In the genomic region with DNA sequence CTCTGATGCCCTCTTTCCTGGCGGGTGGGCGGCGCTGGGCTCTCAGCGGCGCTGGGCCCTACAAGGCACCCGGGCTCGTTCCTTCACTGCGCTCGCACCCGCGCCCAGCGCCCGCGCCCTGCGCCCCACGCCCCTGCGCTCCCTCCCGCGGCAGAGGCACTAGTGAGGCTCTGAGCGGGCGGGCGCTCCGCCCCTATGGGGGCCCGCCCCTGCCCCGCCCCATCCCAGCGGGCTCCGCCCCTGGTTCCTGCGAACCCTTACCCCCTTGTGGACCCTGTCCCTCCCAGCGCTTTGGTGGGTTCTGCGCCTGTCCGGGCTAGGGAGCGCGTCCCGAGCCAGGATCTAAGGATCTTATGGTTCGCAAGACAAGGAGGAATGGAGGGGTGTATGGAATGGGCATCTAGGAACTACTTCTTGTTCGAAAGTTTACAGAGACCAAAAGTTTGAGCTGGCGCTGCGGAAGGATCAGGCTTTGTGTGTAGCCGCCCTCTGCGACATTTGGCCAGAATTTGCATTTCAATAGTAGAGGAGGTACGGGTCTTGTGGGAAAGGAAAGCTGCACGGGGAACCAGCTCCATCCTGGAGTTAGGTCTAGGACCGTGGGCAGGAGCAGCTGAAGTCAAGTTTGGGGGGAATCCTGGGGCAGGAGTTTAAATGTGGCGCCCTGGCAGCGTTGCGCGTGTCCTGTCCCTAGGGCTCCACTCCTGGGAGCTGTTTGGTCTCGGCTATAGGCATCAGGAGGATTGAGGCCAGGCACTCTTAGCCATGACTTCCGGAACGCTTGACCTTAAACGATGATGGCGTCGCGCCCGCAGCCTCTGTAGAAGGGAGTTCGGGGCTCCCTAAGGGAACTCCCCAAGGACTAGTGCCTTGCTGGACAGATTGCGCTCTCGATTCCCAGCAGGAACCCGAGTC, we compare ENCODE assay signal across 8 mouse cellular contexts. TPM values are rescaled to one million over a fixed set of nuclear protein-coding genes. Genes with fewer than 3 reads are reported as not detected.
DNase-seq lines count a peak whose midpoint lies in the region; ATAC-seq and TF ChIP-seq lines count a peak whose summit lies in the region.

No protein-coding gene starts in this region.

- 4% methylated on average over 49 of the region's 59 CpGs for WGBS in hindbrain, postnatal 0 days
- 2% methylated on average over 55 of the region's 59 CpGs for WGBS in midbrain, embryonic 15.5 days

- peak overlapping the region; percentile 85 for H3K4me3 ChIP-seq in bone marrow macrophage, adult 2 months (ENCODE audit: insufficient read depth, low read length)
- peak overlapping the region; percentile 62 for H3K4me3 ChIP-seq in hindbrain, postnatal 0 days (ENCODE audit: low read length)
- peak overlapping the region; percentile 52 for H3K4me3 ChIP-seq in midbrain, embryonic 15.5 days

- peak overlapping the region; percentile 9 for H3K27ac ChIP-seq in bone marrow macrophage, adult 2 months (ENCODE audit: insufficient read depth, low read depth, low read length)
- H3K27ac ChIP-seq in hindbrain, postnatal 0 days: peak overlapping the region; percentile 92
- H3K27ac ChIP-seq in midbrain, embryonic 15.5 days: peak overlapping the region; percentile 82

- peaks cover 43% of the 10 kb centered on the region for H3K4me1 ChIP-seq in bone marrow macrophage, adult 2 months (ENCODE audit: control insufficient read depth, insufficient read depth, low read length)
- peaks cover 28% of the 10 kb centered on the region for H3K4me1 ChIP-seq in hindbrain, postnatal 0 days (ENCODE audit: insufficient read depth, low read length)
- peaks cover 65% of the 10 kb centered on the region for H3K4me1 ChIP-seq in midbrain, embryonic 15.5 days

- intact Hi-C loops in gastrocnemius, postnatal 14 days (cut with DNase I; ENCODE audit: low total_unique reads): no loop called here

- peak; percentile 77 for ATAC-seq in hindbrain, postnatal 0 days
- ATAC-seq in midbrain, embryonic 15.5 days (replicated peaks): peak; percentile 51; the same call in 1 of the 2 replicates

- peak overlapping the region; percentile 78 for H3K9ac ChIP-seq in hindbrain, postnatal 0 days (replicated peaks; ENCODE audit: low read length)
- H3K9ac ChIP-seq in midbrain, embryonic 15.5 days: peak overlapping the region; percentile 54

- no peak; the same call in 1 of the 2 replicates for TF ChIP-seq POLR2A in bone marrow macrophage, adult 2 months (IDR thresholded peaks at IDR 0.05; ENCODE audit: borderline replicate concordance, low read depth, low read length)

- H3K27me3 ChIP-seq in hindbrain, postnatal 0 days (ENCODE audit: insufficient read depth, low read length): peaks cover 5% of the 10 kb centered on the region; the same call in 1 of the 2 replicates
- peaks cover 20% of the 10 kb centered on the region for H3K27me3 ChIP-seq in midbrain, embryonic 15.5 days (replicated peaks)

- DNase-seq in ES-CJ7 (ENCODE audit: low read depth, low spot score) (peak; percentile 96), liver (peak; percentile 78)
- peak; percentile 79 for DNase-seq in gastrocnemius, postnatal 14 days
- peak; percentile 84 for DNase-seq in hindbrain, postnatal 0 days (ENCODE audit: low spot score)
- peak; percentile 82 for DNase-seq in spleen, postnatal 36 days (ENCODE audit: low spot score in 2 of 2)
- no peak for DNase-seq in frontal cortex, postnatal 14 days (ENCODE audit: low spot score in 2 of 2)

- H3K9me3 ChIP-seq in hindbrain, postnatal 0 days (ENCODE audit: low read length): no peaks in the 10 kb centered on the region
- H3K9me3 ChIP-seq in midbrain, embryonic 15.5 days: no peaks in the 10 kb centered on the region

- TF ChIP-seq CTCF in bone marrow macrophage, adult 2 months (IDR thresholded peaks at IDR 0.05; ENCODE audit: low read depth, low read length): no peak
- no peak for TF ChIP-seq CTCF in hindbrain, postnatal 0 days (IDR thresholded peaks at IDR 0.05; ENCODE audit: low read depth)

- peak overlapping the region; percentile 75 for H3K4me2 ChIP-seq in hindbrain, postnatal 0 days (ENCODE audit: low read depth, low read length)
- peak overlapping the region; percentile 87 for H3K4me2 ChIP-seq in midbrain, embryonic 15.5 days

- no peaks in the 10 kb centered on the region for H3K36me3 ChIP-seq in hindbrain, postnatal 0 days (ENCODE audit: insufficient read depth, low read length)
- H3K36me3 ChIP-seq in midbrain, embryonic 15.5 days (replicated peaks): no peaks in the 10 kb centered on the region

RNA-seq across cellular contexts. Expression of a gene that starts 12.5 kb away (rescaled TPM):
- polyA plus RNA-seq in bone marrow macrophage, adult 2 months (2012; ENCODE audit: insufficient read depth, insufficient read length, missing spikeins): 27.6 and 36.4 TPM in 2 replicates
- total RNA-seq in gastrocnemius, postnatal 14 days (2021): 10 to 100 TPM; 17.1 to 18.9 TPM
- total RNA-seq in hindbrain, postnatal 0 days (2014; rRNA removed): 75.2 and 75.9 TPM in 2 replicates
- polyA plus RNA-seq in hindbrain, postnatal 0 days (2015; fragmentation: Nextera tagmentation; extraction: Ambion mirVana): 9.2 and 10.0 TPM in 2 replicates
- polyA plus RNA-seq in midbrain, embryonic 15.5 days (2015; fragmentation: Nextera tagmentation; extraction: Ambion mirVana): 15.6 and 17.6 TPM in 2 replicates

RNA-seq across cellular contexts. Expression of a gene that starts 58.9 kb away (rescaled TPM):
- polyA plus RNA-seq in bone marrow macrophage, adult 2 months (2012; ENCODE audit: insufficient read depth, insufficient read length, missing spikeins): 26.4 and 41.7 TPM in 2 replicates
- 10 to 100 TPM; 20.9 to 24.1 TPM for total RNA-seq in gastrocnemius, postnatal 14 days (2021)
- 60.9 and 89.2 TPM in 2 replicates for total RNA-seq in hindbrain, postnatal 0 days (2014; rRNA removed)
- polyA plus RNA-seq in hindbrain, postnatal 0 days (2015; fragmentation: Nextera tagmentation; extraction: Ambion mirVana): 9.9 and 10.5 TPM in 2 replicates
- 21.3 and 21.5 TPM in 2 replicates for polyA plus RNA-seq in midbrain, embryonic 15.5 days (2015; fragmentation: Nextera tagmentation; extraction: Ambion mirVana)

Comparison
In these comparisons a context has a peak if more than half of its experiments do, and no peak if none do; other contexts are left out.
1. DNase-seq: peak in ES-CJ7 (single experiment), gastrocnemius, postnatal 14 days (single experiment), hindbrain, postnatal 0 days (single experiment), liver (single experiment) and spleen, postnatal 36 days (2 of 2); none in frontal cortex, postnatal 14 days (0 of 2).
2. H3K27ac ChIP-seq: peak in every context shown above with its lines; median percentile 92 in hindbrain, postnatal 0 days; 82 in midbrain, embryonic 15.5 days; 9 in bone marrow macrophage, adult 2 months.
3. Peak in every context shown above with its lines, with median percentiles within 50 percentile points of each other: H3K4me3 ChIP-seq.